34 mouse cellular contexts compared by ENCODE assay signal in the genomic region with DNA sequence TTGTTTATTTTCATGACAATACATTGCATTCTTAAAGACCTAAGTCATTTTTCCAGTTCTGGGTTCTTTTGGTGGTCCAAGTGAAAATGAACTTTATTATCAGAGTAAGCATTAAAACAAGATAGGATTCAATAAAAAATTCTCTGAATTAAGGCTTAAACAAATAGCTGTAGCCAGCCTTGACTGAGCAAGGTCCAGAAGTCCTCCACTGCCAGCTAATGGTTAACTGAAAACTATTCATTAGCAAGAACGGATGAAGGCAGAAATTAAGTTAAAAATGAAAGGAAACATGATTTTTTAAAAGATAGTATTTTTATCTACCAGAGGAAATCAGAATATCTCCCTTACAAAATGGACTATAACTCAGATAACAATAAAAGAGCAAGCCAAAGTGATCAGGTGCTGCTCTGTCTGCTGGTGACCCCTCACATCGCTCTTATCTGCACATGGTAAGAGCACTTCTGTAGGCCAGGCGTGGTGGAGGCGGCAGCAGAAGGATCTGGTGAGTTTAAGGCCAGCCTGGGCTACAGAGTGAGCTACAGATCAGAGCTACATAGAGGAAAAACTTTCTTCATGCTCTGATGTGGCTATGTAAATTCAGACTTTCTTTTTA. TPM values are rescaled to one million over a fixed set of nuclear protein-coding genes. Genes with fewer than 3 reads are reported as not detected.
DNase-seq lines count a peak whose midpoint lies in the region; ATAC-seq and TF ChIP-seq lines count a peak whose summit lies in the region.
"Had no signal": no experiment of that assay in that cellular context is flagged by ENCODE, and none has a peak within 500 bp of the region (broad histone marks: within the 10 kb centered on the region; RNA-seq: fewer than 3 reads in every experiment).

No protein-coding gene starts in this region.

- peaks cover 46% of the 10 kb centered on the region for H3K36me3 ChIP-seq in liver, adult 2 months (ENCODE audit: control insufficient read depth, insufficient read depth, low read length)
- H3K36me3 ChIP-seq in forebrain, postnatal 0 days (ENCODE audit: insufficient read depth): peaks cover 29% of the 10 kb centered on the region

- H3K9ac ChIP-seq in liver, adult 2 months (ENCODE audit: low read depth, low read length): no peak overlapping the region
- no peak overlapping the region for H3K9ac ChIP-seq in forebrain, postnatal 0 days
- H3K9ac ChIP-seq: embryonic facial prominence, embryonic 13.5 days; forebrain, embryonic 15.5 days; heart, embryonic 12.5 days; hindbrain, embryonic 13.5 days; limb, embryonic 13.5 days; lung, embryonic 14.5 days; neural tube, embryonic 15.5 days had no signal

- no peaks in the 10 kb centered on the region for H3K9me3 ChIP-seq in forebrain, postnatal 0 days (ENCODE audit: low read length)
- H3K9me3 ChIP-seq: embryonic facial prominence, embryonic 13.5 days; forebrain, embryonic 10.5 days; forebrain, embryonic 15.5 days; heart, embryonic 12.5 days; hindbrain, embryonic 13.5 days; limb, embryonic 13.5 days; neural tube, embryonic 15.5 days had no signal

- peaks cover 6% of the 10 kb centered on the region for H3K4me1 ChIP-seq in liver, adult 2 months (ENCODE audit: control insufficient read depth, insufficient read depth, low read length)
- H3K4me1 ChIP-seq in forebrain, postnatal 0 days (ENCODE audit: insufficient read depth): no peaks in the 10 kb centered on the region
- H3K4me1 ChIP-seq: embryonic facial prominence, embryonic 13.5 days; forebrain, embryonic 10.5 days; forebrain, embryonic 15.5 days; hindbrain, embryonic 13.5 days; limb, embryonic 13.5 days; neural tube, embryonic 15.5 days had no signal

- H3K4me2 ChIP-seq in forebrain, postnatal 0 days (ENCODE audit: low read depth): no peak overlapping the region
- H3K4me2 ChIP-seq: embryonic facial prominence, embryonic 13.5 days; forebrain, embryonic 15.5 days; heart, embryonic 12.5 days; hindbrain, embryonic 13.5 days; limb, embryonic 13.5 days; lung, embryonic 14.5 days; neural tube, embryonic 15.5 days had no signal

- H3K4me3 ChIP-seq in liver, adult 2 months (ENCODE audit: insufficient read depth, low read depth, low read length): no peak overlapping the region
- H3K4me3 ChIP-seq in forebrain, postnatal 0 days (ENCODE audit: low read depth, low read length): no peak overlapping the region
- H3K4me3 ChIP-seq: embryonic facial prominence, embryonic 13.5 days; forebrain, embryonic 10.5 days; forebrain, embryonic 15.5 days; gastrocnemius, adult 2 months; heart, embryonic 12.5 days; hindbrain, embryonic 13.5 days; limb, embryonic 13.5 days; neural tube, embryonic 15.5 days had no signal

- H3K79me2 ChIP-seq in liver, adult 2 months (ENCODE audit: control insufficient read depth, insufficient read depth, low read length): 0 out of 2 replicates have a peak, but pooled peaks cover 1% of the 10 kb centered on the region

- no peaks in the 10 kb centered on the region for H3K27me3 ChIP-seq in liver, adult 2 months (ENCODE audit: control insufficient read depth, insufficient read depth, low read length)
- H3K27me3 ChIP-seq in forebrain, postnatal 0 days (ENCODE audit: insufficient read depth, low read length): no peaks in the 10 kb centered on the region
- H3K27me3 ChIP-seq: CH12.LX; embryonic facial prominence, embryonic 13.5 days; forebrain, embryonic 15.5 days; heart, embryonic 12.5 days; hindbrain, embryonic 13.5 days; limb, embryonic 13.5 days; neural tube, embryonic 15.5 days had no signal

- DNase-seq in kidney, adult 11 months: peak; percentile 21
- no peak for DNase-seq in kidney, postnatal 14 days
- DNase-seq in kidney, adult 8-10 months: peak; percentile 28 to 38
- DNase-seq in liver, adult 2 months (ENCODE audit: extremely low read depth, low read depth, low spot score): peak; percentile 70
- peak; percentile 58 for DNase-seq in yolk sac, embryonic 10.5 days (ENCODE audit: low spot score)
- DNase-seq in spleen, postnatal 10 days (ENCODE audit: low spot score in 2 of 2): no peak
- DNase-seq in right cerebral cortex, adult 18-20 months: no peak
- no peak for DNase-seq in forebrain, postnatal 0 days
- DNase-seq: adrenal gland, adult 8-10 months; cerebellum, adult 9-10 months; gastrocnemius, adult 2 months; gastrocnemius, postnatal 36 days; heart, adult 18-20 months; heart, postnatal 4 days; lung, embryonic 14.5 days; lung, postnatal 14 days; midbrain, embryonic 14.5 days; retina, postnatal 1 day; right cerebral cortex, postnatal 25 days; thymus, postnatal 14 days had no signal

- no peak for TF ChIP-seq CTCF in liver, adult 2 months (IDR thresholded peaks at IDR 0.05; ENCODE audit: low read depth, low read length)
- no peak for TF ChIP-seq CTCF in forebrain, postnatal 0 days (IDR thresholded peaks at IDR 0.05; ENCODE audit: low read depth)

- peak overlapping the region; percentile 57 for H3K27ac ChIP-seq in liver, adult 2 months (replicated peaks; ENCODE audit: insufficient read depth, low read depth, low read length)
- no peak overlapping the region for H3K27ac ChIP-seq in forebrain, postnatal 0 days (ENCODE audit: low read depth, low read length)
- H3K27ac ChIP-seq: embryonic facial prominence, embryonic 13.5 days; forebrain, embryonic 10.5 days; forebrain, embryonic 15.5 days; gastrocnemius, adult 2 months; hindbrain, embryonic 13.5 days; limb, embryonic 13.5 days; neural tube, embryonic 15.5 days had no signal

- ATAC-seq in forebrain, postnatal 0 days: no peak
- ATAC-seq: forebrain, embryonic 15.5 days had no signal

- WGBS in liver, adult 2 months: 15% methylated on average over 4 of the region's 4 CpGs
- 90% methylated on average over 4 of the region's 4 CpGs for WGBS in forebrain, postnatal 0 days

- no peak for TF ChIP-seq POLR2A in liver, adult 2 months (IDR thresholded peaks at IDR 0.05; ENCODE audit: extremely low read depth, insufficient read depth, low read length)

RNA-seq across cellular contexts. Expression of gene Tcaim, which starts 10.0 kb away (rescaled TPM):
- total RNA-seq in liver, adult 2 months (2014; rRNA removed): 13.7 and 14.2 TPM in 2 replicates
- polyA plus RNA-seq in liver, adult 2 months (2012; rRNA removed): 5.5 and 7.2 TPM in 2 replicates
- total RNA-seq in forebrain, postnatal 0 days (2014; rRNA removed): 15.4 and 18.7 TPM in 2 replicates
- 3.8 and 5.4 TPM in 2 replicates for polyA plus RNA-seq in forebrain, postnatal 0 days (2015; fragmentation: Nextera tagmentation; extraction: Ambion mirVana)

RNA-seq across cellular contexts. Expression of gene Gm35549, which starts 28.5 kb away (rescaled TPM):
- not detected in 2 replicates for total RNA-seq in liver, adult 2 months (2014; rRNA removed)
- not detected in 2 replicates for polyA plus RNA-seq in liver, adult 2 months (2012; rRNA removed)
- not detected in 2 replicates for total RNA-seq in forebrain, postnatal 0 days (2014; rRNA removed)
- not detected in 2 replicates for polyA plus RNA-seq in forebrain, postnatal 0 days (2015; fragmentation: Nextera tagmentation; extraction: Ambion mirVana)
- total RNA-seq: adrenal gland, adult 8-10 months; CH12.LX; gastrocnemius, adult 2 months; gastrocnemius, postnatal 36 days; heart, adult 18-20 months; heart, postnatal 4 days; layer of hippocampus, adult 8-10 months; layer of hippocampus, postnatal 25 days; left cerebral cortex, adult 8-10 months; left cerebral cortex, postnatal 36 days; monocyte, adult 5-6 weeks had no signal
- polyA plus RNA-seq: heart, embryonic 12.5 days; urinary bladder, adult 2 months had no signal

RNA-seq across cellular contexts. Expression of gene Zfp445, which starts 50.5 kb away (rescaled TPM):
- 52.2 TPM in 2 replicates for total RNA-seq in liver, adult 2 months (2014; rRNA removed)
- polyA plus RNA-seq in liver, adult 2 months (2012; rRNA removed): 22.3 and 27.8 TPM in 2 replicates
- 124 and 155 TPM in 2 replicates for total RNA-seq in forebrain, postnatal 0 days (2014; rRNA removed)
- polyA plus RNA-seq in forebrain, postnatal 0 days (2015; fragmentation: Nextera tagmentation; extraction: Ambion mirVana): 43.0 and 69.4 TPM in 2 replicates

Comparison
In these comparisons a context has a peak if more than half of its experiments do, and no peak if none do; other contexts are left out.
1. DNase-seq: peak in kidney, adult 11 months (single experiment), kidney, adult 8-10 months (2 of 2), liver, adult 2 months (single experiment) and yolk sac, embryonic 10.5 days (single experiment); none in kidney, postnatal 14 days (single experiment), spleen, postnatal 10 days (0 of 2), right cerebral cortex, adult 18-20 months (single experiment) and forebrain, postnatal 0 days (single experiment).